Comparison of ENCODE assay signal across 21 mouse cellular contexts in genomic region chr7:49010739-49011138, GRCm38 (mm10).
"Had no signal": no experiment of that assay in that cellular context is flagged by ENCODE, and none has a peak within 500 bp of the region (broad histone marks: within the 10 kb centered on the region; RNA-seq: fewer than 3 reads in every experiment).

No protein-coding gene starts in this region.

- H3K4me3 ChIP-seq: kidney, embryonic 15.5 days; layer of hippocampus, adult 2 months; left cerebral cortex, adult 2 months; midbrain, embryonic 12.5 days; midbrain, embryonic 15.5 days; neural tube, embryonic 12.5 days; neural tube, embryonic 15.5 days had no signal

- H3K27ac ChIP-seq: kidney, embryonic 15.5 days; layer of hippocampus, adult 2 months; left cerebral cortex, adult 2 months; liver, embryonic 14.5 days; macrophage; midbrain, embryonic 12.5 days; midbrain, embryonic 15.5 days; neural tube, embryonic 12.5 days; neural tube, embryonic 15.5 days; stomach, postnatal 0 days had no signal

- DNase-seq: kidney, adult 11 months; kidney, adult 8-10 months; kidney, postnatal 10 days; kidney, postnatal 36 days; liver, postnatal 0 days; lung, embryonic 14.5 days; right cerebral cortex, adult 18-20 months; right cerebral cortex, postnatal 14 days; right cerebral cortex, postnatal 4 days; thymus, postnatal 25 days had no signal

- H3K9ac ChIP-seq: kidney, embryonic 15.5 days; liver, embryonic 14.5 days; liver, postnatal 0 days; lung, embryonic 14.5 days; midbrain, embryonic 12.5 days; midbrain, embryonic 15.5 days; neural tube, embryonic 12.5 days; neural tube, embryonic 15.5 days had no signal

- H3K27me3 ChIP-seq: midbrain, embryonic 15.5 days; neural tube, embryonic 12.5 days; neural tube, embryonic 15.5 days had no signal

- H3K9me3 ChIP-seq: kidney, embryonic 15.5 days; midbrain, embryonic 12.5 days; midbrain, embryonic 15.5 days; neural tube, embryonic 12.5 days; neural tube, embryonic 15.5 days had no signal

- ATAC-seq: liver, postnatal 0 days; lung, postnatal 0 days; midbrain, embryonic 15.5 days had no signal

- H3K4me2 ChIP-seq: kidney, embryonic 15.5 days; lung, embryonic 14.5 days; midbrain, embryonic 12.5 days; midbrain, embryonic 15.5 days; neural tube, embryonic 12.5 days; neural tube, embryonic 15.5 days had no signal

- H3K36me3 ChIP-seq: kidney, embryonic 15.5 days; midbrain, embryonic 12.5 days; midbrain, embryonic 15.5 days; neural tube, embryonic 12.5 days; neural tube, embryonic 15.5 days had no signal
